Mouse (Mus musculus): ENCODE measurements around the gene Mrtfb. TPM values are rescaled to one million over a fixed set of nuclear protein-coding genes. Genes with fewer than 3 reads are reported as not detected.

Mrtfb gene
- polyA plus RNA-seq (2015; fragmentation: Nextera tagmentation; extraction: Ambion mirVana) = 3.0 and 4.5 TPM in 2 replicates

DNA sequence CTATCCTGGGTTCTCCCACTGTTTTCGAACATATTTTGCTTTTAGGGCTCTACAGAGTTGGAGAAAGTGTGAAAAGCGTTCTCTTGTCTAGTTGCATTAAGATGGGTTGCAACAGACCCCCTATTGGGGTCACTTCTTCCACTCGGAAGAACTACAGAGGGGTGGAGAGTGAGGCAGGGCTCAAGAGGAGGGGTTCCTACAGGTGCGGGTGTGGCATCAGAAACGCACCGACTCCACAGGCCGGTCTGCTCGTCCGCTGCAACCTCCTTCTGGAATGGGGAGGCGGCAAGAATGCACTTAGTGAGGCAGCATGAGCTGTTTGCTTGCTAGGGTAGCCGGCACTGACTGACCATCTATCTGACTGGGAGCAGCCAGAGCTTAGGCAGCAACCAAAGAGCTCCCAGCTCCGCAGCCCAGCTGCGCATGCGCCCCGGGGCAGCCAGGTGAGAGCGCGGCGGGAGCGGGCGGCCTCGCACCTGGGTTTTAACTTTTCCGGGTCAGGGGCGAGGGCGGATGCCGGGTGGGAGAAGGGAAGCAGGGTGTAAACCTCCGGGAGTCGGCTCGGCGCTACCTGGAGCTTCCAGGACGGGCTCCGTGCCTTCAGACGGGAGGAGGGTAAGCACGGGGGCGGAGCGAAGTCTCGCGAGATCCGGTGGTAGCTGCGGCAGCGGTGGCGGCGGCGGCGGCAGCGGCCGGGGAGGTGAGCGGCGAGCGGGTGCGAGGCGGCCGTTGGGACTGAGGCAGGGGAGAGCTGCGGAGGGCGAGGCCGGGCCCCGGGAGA is at the start of gene Mrtfb:
TSS of gene Mrtfb (plus strand) at position 627 of the 781 bp plus-strand sequence.
- peak within 1 kb of the TSS; percentile 80 for H3K4me3 ChIP-seq (ENCODE audit: low read depth, low read length)
- peak within 1 kb of the TSS; percentile 69 for H3K27ac ChIP-seq (ENCODE audit: low read length)
- peak within 1 kb of the TSS; percentile 76 for H3K9ac ChIP-seq (ENCODE audit: low read depth, low read length)
- ATAC-seq (ENCODE audit: low read depth) = peak; percentile 86
- H3K4me1 ChIP-seq (ENCODE audit: control insufficient read depth, low read depth, low read length) = peaks cover 9% of the 10 kb centered on the region
- no peaks in the 10 kb centered on the region for H3K36me3 ChIP-seq (ENCODE audit: control insufficient read depth, insufficient read depth)
- no peaks in the 10 kb centered on the region for H3K9me3 ChIP-seq (replicated peaks; ENCODE audit: control insufficient read depth, low read length)
- WGBS (ENCODE audit: insufficient replicate concordance) = 2% methylated on average over 43 of the region's 56 CpGs
- peak within 1 kb of the TSS; percentile 82 for H3K4me2 ChIP-seq (ENCODE audit: low read depth, low read length)
- H3K27me3 ChIP-seq (ENCODE audit: control insufficient read depth, insufficient read depth, low read depth, low read length) = no peaks in the 10 kb centered on the region; the same call in 1 of the 2 replicates

DNA sequence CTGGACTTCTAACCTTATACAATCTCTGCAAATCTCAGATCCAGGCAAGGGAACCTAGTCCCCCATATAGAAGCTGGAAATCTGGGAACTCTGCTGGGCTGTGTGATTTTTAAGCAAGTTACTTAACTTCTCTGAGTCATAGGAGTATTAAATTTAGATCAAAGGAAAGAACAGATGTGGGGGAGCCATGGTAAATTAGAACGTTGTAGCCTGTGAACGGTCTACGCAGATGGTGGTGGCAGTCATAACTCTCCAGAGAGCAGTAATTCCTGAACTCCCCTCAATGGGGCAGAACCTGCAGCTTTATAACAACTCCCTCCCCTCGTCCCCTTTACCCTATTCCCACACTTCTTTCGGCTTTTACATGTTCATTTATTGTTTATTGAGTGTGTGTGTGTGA is 48.6 kb upstream of the Mrtfb start:
- WGBS (ENCODE audit: insufficient replicate concordance) = 56% methylated on average over 5 of the region's 5 CpGs

DNA sequence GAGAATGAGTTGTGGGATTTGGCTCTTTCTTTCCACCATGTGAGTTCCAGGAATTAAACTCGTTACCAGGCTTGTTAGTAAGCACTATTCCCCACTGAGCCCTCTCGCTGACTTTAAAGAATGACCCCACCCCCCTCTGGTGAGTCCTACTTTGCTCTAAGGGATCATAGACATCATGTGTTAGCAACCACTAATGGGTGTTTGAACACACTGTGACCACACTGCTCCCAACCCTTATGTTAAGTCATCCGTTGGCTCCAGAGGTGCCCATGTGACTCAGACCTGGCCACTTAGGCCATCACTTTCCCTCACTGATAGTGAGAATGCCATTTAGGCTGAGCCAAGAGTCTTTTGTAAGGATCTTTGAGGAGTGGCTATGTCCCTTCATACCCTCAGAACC is 48.2 kb upstream of the Mrtfb start:
- Histone ChIP-seq H3K9ac (ENCODE audit: low read depth, low read length) (no peak overlapping the region), H3K9me3 (replicated peaks; ENCODE audit: control insufficient read depth, low read length) (no peaks in the 10 kb centered on the region), H3K27me3 (ENCODE audit: control insufficient read depth, insufficient read depth, low read depth, low read length) (no peaks in the 10 kb centered on the region), H3K36me3 (ENCODE audit: control insufficient read depth, insufficient read depth) (no peaks in the 10 kb centered on the region), H3K4me3 (ENCODE audit: low read depth, low read length) (no peak overlapping the region), H3K4me1 (ENCODE audit: control insufficient read depth, low read depth, low read length) (peaks cover 3% of the 10 kb centered on the region), H3K27ac (ENCODE audit: low read length) (no peak overlapping the region), H3K4me2 (ENCODE audit: low read depth, low read length) (no peak overlapping the region)
- 40% methylated on average over 3 of the region's 3 CpGs for WGBS (ENCODE audit: insufficient replicate concordance)
- no peak for ATAC-seq (ENCODE audit: low read depth)

More for the DNA sequence above, 48.6 kb upstream of the Mrtfb start:
- Histone ChIP-seq H3K27me3 (ENCODE audit: control insufficient read depth, insufficient read depth, low read depth, low read length) (no peaks in the 10 kb centered on the region), H3K36me3 (ENCODE audit: control insufficient read depth, insufficient read depth) (no peaks in the 10 kb centered on the region), H3K4me1 (ENCODE audit: control insufficient read depth, low read depth, low read length) (peaks cover 3% of the 10 kb centered on the region), H3K4me2 (ENCODE audit: low read depth, low read length) (no peak overlapping the region), H3K9ac (ENCODE audit: low read depth, low read length) (no peak overlapping the region), H3K27ac (ENCODE audit: low read length) (no peak overlapping the region), H3K4me3 (ENCODE audit: low read depth, low read length) (no peak overlapping the region), H3K9me3 (replicated peaks; ENCODE audit: control insufficient read depth, low read length) (no peaks in the 10 kb centered on the region)
- no peak for ATAC-seq (ENCODE audit: low read depth)

DNA sequence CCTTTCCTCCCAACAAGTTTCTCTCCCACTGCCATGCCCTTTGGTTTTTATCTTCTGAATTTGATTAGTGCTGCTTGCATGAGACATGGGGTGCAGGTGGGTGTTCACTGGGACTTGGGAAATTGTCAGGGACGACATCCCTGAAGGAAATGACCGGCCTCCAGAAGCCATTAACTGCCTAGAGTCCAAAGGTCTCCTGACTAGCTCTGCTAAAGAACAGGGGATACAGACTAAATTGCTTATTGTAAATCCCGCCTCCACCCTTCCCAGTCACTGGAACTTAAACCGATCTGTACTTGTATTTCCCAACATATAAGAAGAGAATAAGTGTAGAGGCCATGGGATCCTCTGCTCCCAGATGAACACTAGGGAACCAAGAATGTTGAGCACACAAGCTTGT is 43.5 kb upstream of the Mrtfb start:
- no peaks in the 10 kb centered on the region for H3K36me3 ChIP-seq (ENCODE audit: control insufficient read depth, insufficient read depth)
- no peak overlapping the region for H3K4me3 ChIP-seq (ENCODE audit: low read depth, low read length)
- no peaks in the 10 kb centered on the region for H3K4me1 ChIP-seq (ENCODE audit: control insufficient read depth, low read depth, low read length)
- no peak overlapping the region for H3K9ac ChIP-seq (ENCODE audit: low read depth, low read length)
- no peaks in the 10 kb centered on the region for H3K9me3 ChIP-seq (replicated peaks; ENCODE audit: control insufficient read depth, low read length)
- no peak for ATAC-seq (ENCODE audit: low read depth)
- no peaks in the 10 kb centered on the region for H3K27me3 ChIP-seq (ENCODE audit: control insufficient read depth, insufficient read depth, low read depth, low read length)
- no peak overlapping the region for H3K27ac ChIP-seq (ENCODE audit: low read length)
- 50% methylated on average over 4 of the region's 4 CpGs for WGBS (ENCODE audit: insufficient replicate concordance)
- no peak overlapping the region for H3K4me2 ChIP-seq (ENCODE audit: low read depth, low read length)

DNA sequence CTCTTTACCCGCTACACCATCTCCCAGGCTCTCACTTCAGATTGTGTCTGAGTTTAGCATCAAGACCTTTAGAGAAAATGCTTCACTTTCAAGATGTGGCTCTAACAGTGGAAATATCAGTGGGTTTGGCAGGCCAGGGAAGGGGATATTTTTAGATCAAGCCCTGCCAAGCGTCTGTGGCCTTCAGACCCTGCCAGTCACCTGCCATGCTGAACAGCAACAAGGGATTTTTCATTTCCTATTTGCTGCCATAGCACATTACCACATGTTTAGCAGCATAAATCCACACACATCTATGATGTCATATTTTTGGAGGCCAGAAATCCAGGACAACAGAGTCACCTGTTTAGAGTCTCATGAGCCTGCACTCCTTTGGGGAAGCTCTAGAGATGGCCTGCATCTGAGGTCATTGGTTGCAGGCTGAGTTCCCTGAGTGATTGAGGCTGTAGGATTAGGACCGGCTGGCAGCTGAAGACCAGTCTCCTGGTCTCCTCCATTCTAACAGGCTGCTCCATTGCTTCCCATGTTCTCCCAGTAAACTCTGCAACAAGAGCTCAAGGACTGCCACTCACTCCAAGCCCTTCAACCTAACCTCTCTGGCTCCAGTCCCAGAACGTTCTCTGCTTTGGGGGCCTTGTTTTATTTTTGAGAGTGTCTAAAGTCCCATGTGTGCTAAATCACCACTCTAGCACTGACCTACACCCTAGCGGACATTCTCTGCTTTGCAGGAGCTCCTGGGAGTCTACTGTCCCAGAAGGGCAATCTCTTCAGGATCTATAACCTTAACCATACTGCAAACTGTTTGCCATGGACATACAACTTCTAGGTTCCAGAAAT is 39.9 kb upstream of the Mrtfb start:
- 53% methylated on average over 5 of the region's 5 CpGs for whole genome bisulfite sequencing (ENCODE audit: insufficient replicate concordance)
- Histone ChIP-seq H3K27me3 (ENCODE audit: control insufficient read depth, insufficient read depth, low read depth, low read length) (no peaks in the 10 kb centered on the region), H3K4me1 (ENCODE audit: control insufficient read depth, low read depth, low read length) (no peaks in the 10 kb centered on the region), H3K9ac (ENCODE audit: low read depth, low read length) (no peak overlapping the region), H3K4me3 (ENCODE audit: low read depth, low read length) (no peak overlapping the region), H3K36me3 (ENCODE audit: control insufficient read depth, insufficient read depth) (no peaks in the 10 kb centered on the region), H3K4me2 (ENCODE audit: low read depth, low read length) (no peak overlapping the region), H3K9me3 (replicated peaks; ENCODE audit: control insufficient read depth, low read length) (no peaks in the 10 kb centered on the region), H3K27ac (ENCODE audit: low read length) (no peak overlapping the region)
- peak; percentile 50 for ATAC-seq (ENCODE audit: low read depth)

DNA sequence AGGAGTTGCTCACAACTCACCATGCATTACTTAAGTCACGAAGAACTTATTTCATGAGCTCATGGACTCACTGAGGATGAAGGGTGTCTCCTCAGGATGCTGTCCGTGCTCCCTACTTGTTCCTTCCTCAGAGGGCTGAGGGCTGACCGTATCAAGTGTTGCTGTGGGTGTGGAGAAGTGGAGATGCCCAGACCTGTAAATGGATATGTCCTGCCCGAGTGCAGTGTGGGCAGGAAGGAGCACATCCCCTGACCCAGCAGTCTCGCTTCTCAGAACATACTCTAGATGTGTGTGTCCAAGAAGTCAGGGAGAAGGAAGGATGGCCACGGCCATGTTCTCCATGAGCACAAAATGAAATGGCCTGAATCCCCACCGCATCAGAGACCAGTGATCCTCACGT is 38.3 kb upstream of the Mrtfb start:
- Histone ChIP-seq H3K4me1 (ENCODE audit: control insufficient read depth, low read depth, low read length) (no peaks in the 10 kb centered on the region), H3K4me2 (ENCODE audit: low read depth, low read length) (no peak overlapping the region), H3K4me3 (ENCODE audit: low read depth, low read length) (no peak overlapping the region), H3K9me3 (replicated peaks; ENCODE audit: control insufficient read depth, low read length) (no peaks in the 10 kb centered on the region), H3K36me3 (ENCODE audit: control insufficient read depth, insufficient read depth) (no peaks in the 10 kb centered on the region), H3K27ac (ENCODE audit: low read length) (no peak overlapping the region), H3K9ac (ENCODE audit: low read depth, low read length) (no peak overlapping the region), H3K27me3 (ENCODE audit: control insufficient read depth, insufficient read depth, low read depth, low read length) (no peaks in the 10 kb centered on the region)
- 61% methylated on average over 8 of the region's 8 CpGs for WGBS (ENCODE audit: insufficient replicate concordance)
- ATAC-seq (ENCODE audit: low read depth) = no peak

DNA sequence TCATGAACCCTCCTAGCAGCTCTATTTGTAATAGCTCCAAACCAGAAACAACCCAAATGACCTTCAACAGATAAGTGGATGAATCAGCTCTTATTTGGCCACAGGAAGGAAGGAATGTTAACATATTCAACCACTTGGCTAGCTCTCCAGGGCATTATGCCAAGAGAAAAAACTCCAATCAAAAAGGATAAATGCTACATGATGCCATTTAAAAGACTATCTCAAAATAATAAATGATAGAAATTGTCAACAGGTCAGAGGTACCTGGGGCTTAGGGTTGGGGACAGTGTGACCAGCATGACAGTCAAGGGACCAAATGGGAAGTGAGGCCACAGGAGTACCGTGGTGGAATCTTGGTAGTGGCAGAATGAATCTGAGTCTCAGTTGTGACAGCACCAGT is 34.8 kb upstream of the Mrtfb start:
- Histone ChIP-seq H3K27ac (ENCODE audit: low read length) (no peak overlapping the region), H3K4me2 (ENCODE audit: low read depth, low read length) (no peak overlapping the region), H3K27me3 (ENCODE audit: control insufficient read depth, insufficient read depth, low read depth, low read length) (no peaks in the 10 kb centered on the region), H3K4me3 (ENCODE audit: low read depth, low read length) (no peak overlapping the region), H3K4me1 (ENCODE audit: control insufficient read depth, low read depth, low read length) (no peaks in the 10 kb centered on the region), H3K9ac (ENCODE audit: low read depth, low read length) (no peak overlapping the region), H3K9me3 (replicated peaks; ENCODE audit: control insufficient read depth, low read length) (no peaks in the 10 kb centered on the region), H3K36me3 (ENCODE audit: control insufficient read depth, insufficient read depth) (no peaks in the 10 kb centered on the region)
- WGBS (ENCODE audit: insufficient replicate concordance) = 68% methylated on average over 1 of the region's 1 CpGs
- no peak for ATAC-seq (ENCODE audit: low read depth)

DNA sequence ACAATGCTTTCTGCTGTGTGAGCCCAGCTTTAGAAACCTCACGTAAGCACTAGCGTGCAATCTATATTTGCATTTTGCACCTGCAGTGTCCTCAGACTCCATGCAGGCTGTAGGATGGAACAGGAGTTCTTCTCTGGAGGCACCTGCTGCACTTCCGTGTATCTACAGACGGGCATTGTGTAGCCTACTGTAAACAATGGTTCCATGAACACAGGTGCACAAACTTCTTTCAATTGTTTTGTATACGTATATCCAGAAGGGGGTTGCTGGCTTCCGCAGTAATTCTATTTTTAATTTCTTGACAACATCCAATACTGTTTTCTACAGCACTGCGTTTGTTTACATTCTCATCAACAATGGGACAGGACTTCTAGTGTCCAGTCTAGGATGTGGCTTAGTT is 24.2 kb upstream of the Mrtfb start:
- H3K9ac ChIP-seq (ENCODE audit: low read depth, low read length) = no peak overlapping the region
- H3K27ac ChIP-seq (ENCODE audit: low read length) = no peak overlapping the region
- no peak overlapping the region for H3K4me2 ChIP-seq (ENCODE audit: low read depth, low read length)
- H3K4me1 ChIP-seq (ENCODE audit: control insufficient read depth, low read depth, low read length) = no peaks in the 10 kb centered on the region
- H3K4me3 ChIP-seq (ENCODE audit: low read depth, low read length) = no peak overlapping the region
- WGBS (ENCODE audit: insufficient replicate concordance) = 72% methylated on average over 7 of the region's 7 CpGs
- no peaks in the 10 kb centered on the region for H3K27me3 ChIP-seq (ENCODE audit: control insufficient read depth, insufficient read depth, low read depth, low read length)
- no peaks in the 10 kb centered on the region for H3K9me3 ChIP-seq (replicated peaks; ENCODE audit: control insufficient read depth, low read length)
- ATAC-seq (ENCODE audit: low read depth) = no peak
- H3K36me3 ChIP-seq (ENCODE audit: control insufficient read depth, insufficient read depth) = no peaks in the 10 kb centered on the region
